Mouse (Mus musculus) right cerebral cortex, postnatal 36 days (tissue): ENCODE measurements around the gene Aff4.
A peak's percentile ranks its signal among the peaks of the same experiment; 100 is the strongest.
"Not testable (repeated sequence)": the region's sequence is repeated elsewhere in the genome, so short reads cannot be mapped to it uniquely, and the experiment has no call there.

Source experiments
- DNase-seq, 2 experiments: peaks; one replicate each; pipeline ENCODE4 v3.0.0; 2022; ENCODE audit warnings: low spot score in 2 of 2, mixed read lengths in 1 of 2

Aff4 gene

GRCm38 (mm10) chr11:53350291-53351223, at the start of gene Aff4:
Gene Aff4, plus strand, starts transcription at chr11:53350833.
- peak; percentile 82 to 86 for DNase-seq

GRCm38 (mm10) chr11:53301167-53301515, 49.5 kb upstream of the Aff4 start:
- DNase-seq: no peak

GRCm38 (mm10) chr11:53304044-53304840, 46.4 kb upstream of the Aff4 start:
- no peak for DNase-seq

- no peak for DNase-seq
Observed at GRCm38 (mm10) chr11:53306965-53307364, 43.7 kb upstream of the Aff4 start.

- no peak for DNase-seq
Observed at GRCm38 (mm10) chr11:53307558-53308065, 43.0 kb upstream of the Aff4 start.

GRCm38 (mm10) chr11:53308251-53308864, 42.3 kb upstream of the Aff4 start:
- DNase-seq: no peak

- DNase-seq: no peak
Observed at GRCm38 (mm10) chr11:53308884-53309310, 41.7 kb upstream of the Aff4 start.

GRCm38 (mm10) chr11:53311385-53311784, 39.2 kb upstream of the Aff4 start:
- DNase-seq: no peak

GRCm38 (mm10) chr11:53312823-53313222, 37.8 kb upstream of the Aff4 start:
- not testable (repeated sequence) for DNase-seq

- no peak for DNase-seq
Observed at GRCm38 (mm10) chr11:53314770-53315173, 35.9 kb upstream of the Aff4 start.

- DNase-seq: no peak
Observed at GRCm38 (mm10) chr11:53316996-53317395, 33.6 kb upstream of the Aff4 start.

- no peak for DNase-seq
Observed at GRCm38 (mm10) chr11:53318041-53318440, 32.6 kb upstream of the Aff4 start.

GRCm38 (mm10) chr11:53318568-53318967, 32.1 kb upstream of the Aff4 start:
- DNase-seq: not testable (repeated sequence)

GRCm38 (mm10) chr11:53319867-53320266, 30.8 kb upstream of the Aff4 start:
- not testable (repeated sequence) for DNase-seq

- peak; percentile 84 to 88 for DNase-seq
Observed at GRCm38 (mm10) chr11:53324512-53324968, 26.1 kb upstream of the Aff4 start, which contains the start of gene Zcchc10. Gene Zcchc10, plus strand, starts transcription at chr11:53324679.

GRCm38 (mm10) chr11:53330325-53330724, 20.3 kb upstream of the Aff4 start:
- no peak for DNase-seq

- DNase-seq: no peak
Observed at GRCm38 (mm10) chr11:53331121-53331520, 19.5 kb upstream of the Aff4 start.

GRCm38 (mm10) chr11:53332076-53332680, 18.5 kb upstream of the Aff4 start:
- no peak for DNase-seq

- no peak for DNase-seq
Observed at GRCm38 (mm10) chr11:53335505-53336181, 15.0 kb upstream of the Aff4 start.

GRCm38 (mm10) chr11:53336182-53336571, 14.5 kb upstream of the Aff4 start:
- no peak for DNase-seq

GRCm38 (mm10) chr11:53336924-53337323, 13.7 kb upstream of the Aff4 start:
- DNase-seq: no peak
